Mouse (Mus musculus) fat pad, adult 2 months (tissue): ENCODE results near the gene Adamtsl2.

Experiments
- DNase-seq: peaks from one replicate; pipeline ENCODE4 v3.0.0-alpha.2; 2011; ENCODE audit warnings: low read depth, low spot score; ENCODE audit errors: extremely low read depth

Adamtsl2 gene

GRCm38 (mm10) chr2:27079152-27079584, at the start of gene Adamtsl2:
TSS of gene Adamtsl2 (plus strand) at chr2:27079379.
- no peak for DNase-seq

- no peak for DNase-seq
These were observed 46.8 kb upstream of the Adamtsl2 start for GRCm38 (mm10) chr2:27032361-27032760.

DNA sequence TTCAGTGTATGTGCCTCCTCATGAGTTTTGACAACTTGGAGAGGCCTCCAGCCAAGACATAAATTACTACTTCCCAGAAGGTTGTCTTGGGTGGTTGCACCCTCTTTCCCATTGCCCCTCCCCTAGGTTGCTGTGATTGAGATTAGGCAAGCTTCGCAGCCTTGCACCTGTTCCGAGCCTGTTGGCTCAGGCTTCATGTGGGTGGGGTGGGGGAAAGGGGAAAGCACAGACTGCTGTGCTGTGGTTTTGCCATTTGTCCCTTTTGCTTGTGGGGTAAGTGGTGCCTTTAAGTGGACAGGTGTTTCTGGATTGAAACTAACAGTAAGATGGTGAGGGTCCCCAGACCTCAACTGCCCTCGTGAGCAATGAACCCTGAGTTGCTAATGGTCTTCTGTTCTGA, 43.2 kb upstream of the Adamtsl2 start:
- DNase-seq, result no peak

DNA sequence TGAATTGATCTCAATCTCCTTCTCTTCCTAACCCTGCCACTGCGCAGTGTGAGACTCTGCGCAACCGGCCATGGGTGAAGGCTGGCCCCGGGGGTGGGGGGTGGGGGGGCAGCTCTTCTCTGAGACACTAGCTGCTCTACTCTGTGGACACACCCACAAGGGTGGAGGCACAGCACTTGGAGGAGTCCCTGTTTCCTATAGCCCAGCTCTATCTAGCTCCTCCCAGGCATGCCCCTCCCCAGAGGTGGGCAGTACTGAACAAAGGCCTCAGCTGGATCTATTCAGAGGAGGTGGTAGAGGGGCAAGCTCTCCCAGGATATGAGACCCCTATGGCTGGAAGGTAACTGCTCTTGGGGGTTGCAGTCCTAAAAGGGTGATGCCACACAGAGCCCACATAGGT, 42.2 kb upstream of the Adamtsl2 start:
- no peak for DNase-seq

GRCm38 (mm10) chr2:27038596-27038995, 40.6 kb upstream of the Adamtsl2 start:
- no peak for DNase-seq

DNA sequence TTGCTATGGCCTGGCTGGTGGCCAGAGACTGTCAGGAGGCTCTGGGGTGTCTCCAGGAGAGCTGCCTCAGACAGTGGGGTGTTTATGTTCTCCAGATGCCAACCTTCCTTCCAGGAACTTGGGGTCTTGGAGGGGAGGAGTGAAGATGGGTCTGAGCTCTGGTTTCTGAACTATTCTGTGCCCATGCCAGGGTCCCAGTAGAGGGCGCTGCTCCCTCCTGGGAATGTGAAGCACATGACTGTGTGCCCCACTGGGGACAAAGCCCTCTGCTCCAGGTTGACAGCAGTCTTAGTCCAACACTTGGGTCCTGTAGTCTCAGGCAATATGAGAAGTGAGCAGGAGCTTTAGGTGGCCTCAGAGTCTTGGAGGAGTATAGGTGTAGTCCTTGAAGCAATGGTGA, 39.9 kb upstream of the Adamtsl2 start:
- DNase-seq, result no peak

GRCm38 (mm10) chr2:27042131-27042844, 36.9 kb upstream of the Adamtsl2 start:
- peak; percentile 92 for DNase-seq

DNA sequence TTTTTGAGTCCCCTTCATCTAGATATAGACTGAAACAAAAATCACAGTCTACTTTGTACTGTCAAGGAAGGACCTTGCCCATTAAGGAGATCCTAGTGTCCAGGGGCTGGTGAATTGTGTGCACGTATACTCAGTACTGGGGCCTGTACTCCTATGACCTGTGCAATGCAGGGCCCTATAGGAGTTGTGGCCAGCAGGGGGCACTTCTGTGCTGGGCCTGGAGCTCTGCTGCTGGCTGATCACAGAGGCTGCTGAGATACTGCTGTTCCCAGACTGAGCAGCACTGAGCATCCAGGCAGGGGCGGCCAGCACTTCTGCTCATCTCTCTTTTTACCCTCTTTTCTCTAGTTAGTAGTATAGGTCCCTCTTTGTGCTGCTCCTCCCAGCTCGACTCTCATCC, 35.7 kb upstream of the Adamtsl2 start:
- no peak for DNase-seq

GRCm38 (mm10) chr2:27044166-27044565, 35.0 kb upstream of the Adamtsl2 start:
- no peak for DNase-seq

DNA sequence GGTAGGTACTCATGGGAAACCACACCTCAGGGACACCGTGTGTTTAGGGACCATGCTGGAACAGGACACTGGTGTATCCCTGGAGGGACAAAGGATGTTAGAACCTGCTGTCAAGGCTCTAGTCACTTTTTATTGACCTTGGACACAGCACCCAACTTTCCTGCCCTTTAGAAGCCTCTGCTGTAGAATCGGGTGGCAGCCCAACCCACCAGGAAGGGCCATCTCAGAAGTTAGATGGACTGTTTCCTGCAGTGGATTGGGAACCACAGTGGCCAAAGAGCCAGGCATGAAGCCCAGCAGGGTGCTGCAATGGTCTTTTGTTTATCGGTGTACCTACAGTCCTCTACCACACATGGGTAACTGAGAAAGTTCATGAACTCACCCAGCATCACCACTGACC, 34.5 kb upstream of the Adamtsl2 start:
- no peak for DNase-seq

DNA sequence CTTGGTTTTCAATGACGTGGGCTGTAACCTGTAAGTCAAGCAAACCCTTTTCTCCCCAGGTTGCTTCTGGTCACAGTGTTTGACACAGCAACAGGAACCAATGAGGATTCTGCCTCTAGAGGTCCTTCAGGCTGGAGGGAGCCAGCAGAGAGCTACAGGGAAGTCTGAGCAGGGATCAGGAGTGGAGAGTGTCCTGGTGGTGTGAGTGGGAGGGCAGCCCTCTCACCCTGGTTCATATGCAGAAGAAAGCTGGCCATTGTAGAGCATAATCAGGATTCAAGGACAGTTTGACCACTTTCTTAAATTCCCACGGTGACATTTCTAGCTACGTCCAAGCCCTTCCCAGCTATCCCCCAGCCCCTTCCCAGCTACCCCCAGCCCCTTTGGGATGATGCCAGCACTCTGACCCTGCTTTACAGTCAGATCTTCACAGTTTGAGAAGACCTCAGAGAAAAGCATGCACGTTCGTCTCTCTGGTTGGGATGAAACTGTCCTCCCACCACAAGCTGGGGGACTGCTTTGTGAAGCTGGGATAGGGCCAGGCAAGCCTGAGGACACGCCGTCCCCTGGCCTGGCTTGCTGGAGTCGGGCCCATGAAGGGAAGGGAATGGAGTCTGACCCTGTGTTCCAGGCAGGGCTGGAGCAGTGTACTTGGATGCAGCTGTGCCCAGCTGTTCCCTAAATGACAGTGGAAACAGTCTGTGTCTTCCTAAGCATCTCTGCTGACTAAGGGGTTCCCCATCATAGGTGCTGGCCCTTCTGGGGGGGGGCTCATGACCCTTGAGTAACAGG, 33.0 kb upstream of the Adamtsl2 start:
- no peak for DNase-seq

- no peak for DNase-seq
These were observed 29.8 kb upstream of the Adamtsl2 start for GRCm38 (mm10) chr2:27049408-27049807.

DNA sequence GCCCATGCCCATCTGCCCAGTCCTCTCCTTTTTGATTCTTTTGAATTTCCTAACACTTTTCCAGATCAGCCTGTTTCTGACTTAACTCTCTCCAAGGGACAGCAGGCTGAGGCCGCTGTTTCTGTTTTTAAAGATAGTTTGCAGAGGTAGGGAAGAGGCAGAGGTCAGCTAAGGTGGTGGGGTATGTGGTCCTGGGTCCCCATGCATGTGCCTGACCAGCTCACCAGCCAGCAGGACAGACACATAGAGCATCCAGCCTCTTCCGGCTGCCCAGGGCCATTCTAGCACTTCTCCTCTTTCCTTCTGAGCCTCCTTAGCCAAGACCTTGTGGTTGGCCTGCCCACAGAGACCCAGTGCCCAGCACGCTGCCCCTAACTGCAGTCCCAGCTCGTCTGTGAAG, 20.9 kb upstream of the Adamtsl2 start:
- no peak for DNase-seq

GRCm38 (mm10) chr2:27058751-27059150, 20.4 kb upstream of the Adamtsl2 start:
- DNase-seq, result no peak

DNA sequence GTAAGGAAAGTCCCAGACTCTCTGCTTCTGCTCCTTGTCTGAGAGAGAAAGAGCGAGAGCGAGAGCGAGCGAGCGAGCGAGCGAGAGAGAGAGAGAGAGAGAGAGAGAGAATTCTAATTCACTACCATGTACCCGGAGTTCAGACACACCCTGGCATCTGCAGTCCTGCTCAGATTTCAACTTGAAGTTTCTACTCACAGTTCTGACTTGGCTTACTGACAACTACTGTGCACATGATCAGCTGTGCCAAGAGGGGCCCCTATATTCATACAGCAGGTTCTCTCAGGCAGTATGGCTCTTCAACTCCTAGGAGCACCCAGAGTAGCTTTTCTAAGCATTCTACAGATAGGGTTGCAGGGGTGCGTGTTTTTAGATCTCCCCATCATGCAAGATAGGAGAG, 20.0 kb upstream of the Adamtsl2 start:
- no peak for DNase-seq

DNA sequence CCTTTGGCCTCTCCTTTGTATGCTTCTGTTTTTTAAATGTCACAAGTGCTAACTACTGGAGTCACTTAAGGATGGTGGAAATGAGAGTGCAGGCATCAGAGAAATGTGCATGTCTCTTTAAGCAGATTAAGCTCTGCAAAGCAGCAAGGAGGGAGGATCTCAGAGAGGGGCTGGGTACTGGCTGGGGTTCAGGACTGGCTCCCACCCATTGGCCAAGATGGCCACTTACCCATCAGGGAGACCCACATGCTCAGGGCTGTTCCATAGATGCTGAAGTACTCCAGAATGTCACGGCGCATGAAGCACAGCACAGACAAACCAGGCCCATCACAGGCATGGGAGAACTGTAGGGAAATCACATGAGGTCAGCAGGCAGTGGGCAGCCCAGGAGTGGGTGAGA, 12.1 kb upstream of the Adamtsl2 start:
- no peak for DNase-seq

DNA sequence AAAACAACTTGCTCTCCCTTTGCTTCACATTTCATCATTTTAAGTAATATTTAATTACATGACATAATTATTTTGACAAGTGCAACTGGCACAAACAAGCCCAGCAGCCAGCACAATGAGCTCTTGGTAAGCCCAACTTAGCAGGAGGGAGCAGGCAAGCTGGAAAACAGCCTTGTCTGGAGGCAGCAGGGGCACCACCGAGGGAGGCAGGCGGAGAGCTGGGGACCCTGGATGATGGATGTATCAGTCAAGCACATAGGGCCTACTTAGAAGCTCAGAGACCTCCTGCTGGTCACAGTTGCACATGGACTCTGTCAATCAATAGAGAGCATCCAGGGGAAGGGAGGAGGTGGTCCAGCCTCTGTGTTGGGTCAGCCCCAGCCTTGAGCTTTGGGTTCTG, 11.2 kb upstream of the Adamtsl2 start:
- DNase-seq, result no peak

DNA sequence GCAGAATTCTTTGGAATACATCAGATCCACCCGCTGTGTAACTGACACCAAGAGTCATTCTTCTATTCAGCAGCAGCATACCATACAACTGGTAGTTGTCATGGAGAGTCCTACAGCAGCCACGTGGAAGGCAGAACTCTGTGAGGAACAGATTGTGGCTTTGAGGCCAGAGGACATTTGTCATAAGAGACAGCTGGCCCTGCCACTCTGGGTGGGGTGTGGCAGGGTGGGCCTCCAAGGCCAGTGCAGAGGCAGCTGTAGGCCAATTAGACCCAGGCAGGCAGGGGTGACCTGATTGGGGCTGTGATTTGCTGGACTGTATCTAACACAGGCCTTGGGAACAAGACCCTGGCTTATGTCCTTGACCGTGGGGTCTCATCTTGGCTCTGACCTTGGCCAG, 9.5 kb upstream of the Adamtsl2 start:
- no peak for DNase-seq

DNA sequence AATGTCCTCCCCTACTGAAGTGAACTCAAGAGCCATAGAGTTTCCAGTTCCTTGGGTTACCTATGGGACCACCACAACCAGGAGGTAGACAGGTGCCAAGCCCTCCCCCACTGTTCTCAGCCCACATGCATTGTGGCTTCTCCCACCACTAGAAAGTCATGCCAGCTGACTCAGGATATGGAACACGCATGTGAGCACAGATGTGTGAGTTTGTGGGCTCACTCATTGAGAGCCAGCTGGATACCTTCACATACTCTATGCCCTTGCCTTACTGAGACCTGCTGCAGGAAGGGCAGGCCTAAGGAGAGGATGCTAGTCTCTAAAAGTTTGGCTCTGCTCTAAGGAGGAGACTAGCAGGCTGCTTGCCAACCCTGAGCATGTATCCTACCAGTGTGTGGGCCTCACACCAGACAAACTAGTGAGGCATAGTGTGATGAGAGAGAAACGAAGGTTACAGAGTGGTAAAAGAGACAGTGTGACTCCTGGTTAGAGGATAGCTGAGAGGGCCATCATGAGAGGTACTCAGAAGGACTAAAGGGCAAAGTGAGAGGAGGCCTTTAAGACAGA, 8.8 kb upstream of the Adamtsl2 start:
- DNase-seq, result no peak

DNA sequence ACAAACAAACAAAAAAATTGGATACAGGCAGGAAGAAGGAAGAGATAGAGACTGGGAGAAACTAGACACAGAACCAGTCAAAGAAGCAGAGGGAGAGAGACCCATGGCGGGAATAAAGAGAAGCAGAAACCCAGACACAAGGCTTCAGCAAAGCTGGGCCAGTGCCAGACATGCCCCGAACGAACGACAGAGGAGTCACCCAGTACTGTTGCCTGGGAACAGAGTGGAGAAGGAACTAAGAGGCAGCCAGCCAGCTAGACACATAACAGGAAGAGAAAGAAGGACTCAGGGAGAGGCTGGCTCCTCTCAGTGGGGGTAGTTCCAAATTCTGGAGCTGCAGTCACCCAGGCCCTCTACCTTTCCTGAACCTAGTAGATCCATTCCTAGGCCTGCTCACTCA, 8.0 kb upstream of the Adamtsl2 start:
- DNase-seq, result no peak

- DNase-seq, result no peak
These were observed 7.2 kb upstream of the Adamtsl2 start, which contains the start of gene Mymk for GRCm38 (mm10) chr2:27071978-27072377. TSS of gene Mymk (minus strand) at chr2:27072179.

GRCm38 (mm10) chr2:27073407-27073806, 5.8 kb upstream of the Adamtsl2 start:
- no peak for DNase-seq
